In genomic region chr2:168590556-168590955, GRCm38 (mm10) we compare ENCODE assay signal across 8 mouse cellular contexts. TPM values are rescaled to one million over a fixed set of nuclear protein-coding genes. Genes with fewer than 3 reads are reported as not detected.
DNase-seq lines count a peak whose midpoint lies in the region; ATAC-seq and TF ChIP-seq lines count a peak whose summit lies in the region.

No protein-coding gene starts in this region.

- ATAC-seq in hindbrain, embryonic 13.5 days (ENCODE audit: low FRiP score): no peak
- peak; percentile 30; the same call in 1 of the 2 replicates for ATAC-seq in megakaryocyte progenitor cell, adult 5-6 weeks (replicated peaks; ENCODE audit: poor library complexity)

- H3K36me3 ChIP-seq in testis, adult 2 months (ENCODE audit: control insufficient read depth, insufficient read depth, low read length): no peaks in the 10 kb centered on the region
- H3K36me3 ChIP-seq in hindbrain, embryonic 13.5 days: no peaks in the 10 kb centered on the region

- H3K27me3 ChIP-seq in testis, adult 2 months (ENCODE audit: control insufficient read depth, insufficient read depth, low read length): no peaks in the 10 kb centered on the region
- peaks cover 46% of the 10 kb centered on the region for H3K27me3 ChIP-seq in hindbrain, embryonic 13.5 days

- H3K4me3 ChIP-seq in testis, adult 2 months (ENCODE audit: control insufficient read depth, low read depth, low read length): peak overlapping the region; percentile 4; the same call in 1 of the 2 replicates
- H3K4me3 ChIP-seq in hindbrain, embryonic 13.5 days: peak overlapping the region; percentile 36

- no peak overlapping the region for H3K27ac ChIP-seq in testis, adult 2 months (ENCODE audit: control insufficient read depth, insufficient read depth, low read depth, low read length)
- H3K27ac ChIP-seq in hindbrain, embryonic 13.5 days: no peak overlapping the region

- no peak for TF ChIP-seq CTCF in testis, adult 2 months (IDR thresholded peaks at IDR 0.05; ENCODE audit: control insufficient read depth, insufficient read depth, insufficient replicate concordance, low read depth, low read length)

- no peaks in the 10 kb centered on the region for H3K9me3 ChIP-seq in hindbrain, embryonic 13.5 days

- H3K9ac ChIP-seq in hindbrain, embryonic 13.5 days: peak overlapping the region; percentile 69

- DNase-seq in testis, postnatal 14 days (ENCODE audit: low spot score): no peak
- peak; percentile 35 to 47 for DNase-seq in thymus, postnatal 10 days (ENCODE audit: low spot score in 2 of 2)
- no peak for DNase-seq in cerebellum, adult 18-20 months
- no peak for DNase-seq in Muller cell, postnatal 12 days (ENCODE audit: inconsistent ontology term)
- DNase-seq in urinary bladder, adult 18-20 months (ENCODE audit: low spot score in 2 of 2): no peak

- peaks cover 19% of the 10 kb centered on the region for H3K4me1 ChIP-seq in testis, adult 2 months (ENCODE audit: control insufficient read depth, insufficient read depth, low read length)
- peaks cover 30% of the 10 kb centered on the region for H3K4me1 ChIP-seq in hindbrain, embryonic 13.5 days (replicated peaks)

- TF ChIP-seq POLR2A in testis, adult 2 months (IDR thresholded peaks at IDR 0.05; ENCODE audit: control insufficient read depth, low read depth, low read length): no peak

- peak overlapping the region; percentile 67 for H3K4me2 ChIP-seq in hindbrain, embryonic 13.5 days

- WGBS in hindbrain, embryonic 13.5 days: 44% methylated on average over 10 of the region's 10 CpGs

RNA-seq across cellular contexts. Expression of gene Nfatc2, which starts 10.9 kb away (rescaled TPM):
- 2.1 and 2.2 TPM in 2 replicates for polyA plus RNA-seq in testis, adult 2 months (2012; rRNA removed)
- polyA plus RNA-seq in hindbrain, embryonic 13.5 days (2015; fragmentation: Nextera tagmentation; extraction: Ambion mirVana): 1.7 and 1.8 TPM in 2 replicates
- 1.7 TPM in 2 replicates for total RNA-seq in megakaryocyte progenitor cell, adult 5-6 weeks (2015)
- total RNA-seq in megakaryocyte progenitor cell, adult 5-6 weeks (2017): 0.17 and 0.47 TPM in 2 replicates

Comparison
In these comparisons a context has a peak if more than half of its experiments do, and no peak if none do; other contexts are left out.
1. DNase-seq: peak in thymus, postnatal 10 days (2 of 2); none in testis, postnatal 14 days (single experiment), cerebellum, adult 18-20 months (0 of 2), Muller cell, postnatal 12 days (single experiment) and urinary bladder, adult 18-20 months (0 of 2).